Mouse (Mus musculus) T-cell, adult 66 days (primary cell): ENCODE measurements around the gene Bmp2k. TPM values are rescaled to one million over a fixed set of nuclear protein-coding genes. Genes with fewer than 3 reads are reported as not detected.

Experiments used
- total RNA-seq, 2 experiments: library from RNA; stranded (reverse); gene quantifications; 3 replicates in 1 of 2; 4 replicates in 1 of 2; pipeline ENCODE4 v1.2.4; 2023

Gene Bmp2k
- total RNA-seq: 10 to 100 TPM; 25.3 to 27.9 TPM

GRCm38 (mm10) chr5:96997310-96997801, at the start of gene Bmp2k:
Gene Bmp2k (plus strand): TSS chr5:96997689.

GRCm38 (mm10) chr5:97111207-97111910, 113.9 kb downstream of the Bmp2k start, which contains the start of gene Paqr3:
Gene Paqr3 (minus strand): TSS chr5:97111596.

Other genes starting within 250 kb of the Bmp2k start
- not detected for gene Anxa3, start 204.3 kb upstream of the Bmp2k start, total RNA-seq
- gene Paqr3, start 113.9 kb downstream of the Bmp2k start, total RNA-seq: 10 to 100 TPM; 12.6 to 20.5 TPM